Mouse (Mus musculus) liver, embryonic 11.5 days (tissue): ENCODE data around the gene Ccer1. TPM values are rescaled to one million over a fixed set of nuclear protein-coding genes. Genes with fewer than 3 reads are reported as not detected.
"Not testable (repeated sequence)": the region's sequence is repeated elsewhere in the genome, so short reads cannot be mapped to it uniquely, and the experiment has no call there.

Source experiments
- ATAC-seq: fragments of 200-750 bp; cut with Nextera tagmentation; replicated peaks from 2 replicates; pipeline ENCODE4 v1.8.0; 2017; ENCODE audit warnings: moderate number of reproducible peaks, mild to moderate bottlenecking, moderate TSS enrichment, moderate library complexity; ENCODE audit not compliant: low FRiP score
- DNase-seq: peaks from one replicate; pipeline ENCODE4 v3.0.0-alpha.2; 2017; ENCODE audit warnings: low spot score
- H3K27ac ChIP-seq: fragments of 300-500 bp; sonication (generic); 2 replicates; pipeline ENCODE4 v1.5.1; 2014; ENCODE audit warnings: mild to moderate bottlenecking, low read depth, low read length, control low read depth
- H3K27me3 ChIP-seq: fragments of 300-500 bp; sonication (generic); replicated peaks from 2 replicates; pipeline ENCODE4 v1.6.1; 2014; ENCODE audit warnings: low read length, mixed read lengths; ENCODE audit not compliant: control insufficient read depth, insufficient read depth
- H3K36me3 ChIP-seq: fragments of 300-500 bp; sonication (generic); 2 replicates; pipeline ENCODE4 v1.6.1; 2014; ENCODE audit warnings: mild to moderate bottlenecking, low read length, moderate library complexity, mixed read lengths; ENCODE audit not compliant: control insufficient read depth, insufficient read depth
- H3K4me1 ChIP-seq: fragments of 300-500 bp; sonication (generic); replicated peaks from 2 replicates; pipeline ENCODE4 v1.6.1; 2014; ENCODE audit warnings: low read length, mixed read lengths; ENCODE audit not compliant: control insufficient read depth, insufficient read depth
- H3K4me2 ChIP-seq: fragments of 300-500 bp; sonication (generic); 2 replicates; pipeline ENCODE4 v1.6.1; 2014; ENCODE audit warnings: mild to moderate bottlenecking, control low read depth, moderate library complexity
- H3K4me3 ChIP-seq: fragments of 300-500 bp; sonication (generic); 2 replicates; pipeline ENCODE4 v1.5.1; 2014; ENCODE audit warnings: low read depth, low read length, control low read depth
- H3K9ac ChIP-seq: fragments of 300-500 bp; sonication (generic); 2 replicates; pipeline ENCODE4 v1.6.1; 2014; ENCODE audit warnings: low read depth, low read length, control low read depth
- H3K9me3 ChIP-seq: fragments of 300-500 bp; sonication (generic); 2 replicates; pipeline ENCODE4 v1.6.1; 2016; ENCODE audit warnings: low read length, inconsistent platforms, mixed read lengths; ENCODE audit not compliant: control insufficient read depth
- WGBS: fragments of 180-500 bp; shearing (Covaris S2); extraction: QIAGEN DNeasy Blood & Tissue Kit; methylation state at CpG from one replicate; pipeline ENCODE4 v1.1.7; 2014; 5-methylcytosine and 5-hydroxymethylcytosine counted together
- polyA plus RNA-seq: library from polyadenylated mRNA; unstranded; fragments of >200 nt; fragmentation: Nextera tagmentation; extraction: Ambion mirVana; gene quantifications from 2 replicates; pipeline ENCODE4 v1.2.1, GENCODE M21; 2014

Gene Ccer1
- polyA plus RNA-seq, 1 experiment from 2014 or later: not detected

GRCm38 (mm10) chr10:97720625-97721024, 27.8 kb downstream of the Ccer1 start:
- Histone ChIP-seq H3K27ac (no peak overlapping the region), H3K27me3 (no peaks in the 10 kb centered on the region), H3K4me3 (no peak overlapping the region), H3K36me3 (no peaks in the 10 kb centered on the region), H3K9ac (no peak overlapping the region), H3K9me3 (no peaks in the 10 kb centered on the region), H3K4me1 (no peaks in the 10 kb centered on the region), H3K4me2 (no peak overlapping the region)
- WGBS: 81% methylated on average over 1 of the region's 1 CpGs
- ATAC-seq (no peak), DNase-seq (no peak)

- no peaks in the 10 kb centered on the region for H3K9me3 ChIP-seq
- no peak overlapping the region for H3K4me3 ChIP-seq
- no peak overlapping the region for H3K27ac ChIP-seq
- no peaks in the 10 kb centered on the region for H3K27me3 ChIP-seq
- no peak for ATAC-seq
- H3K36me3 ChIP-seq: no peaks in the 10 kb centered on the region
- no peak for DNase-seq
- H3K9ac ChIP-seq: no peak overlapping the region
- no peak overlapping the region for H3K4me2 ChIP-seq
- no peaks in the 10 kb centered on the region for H3K4me1 ChIP-seq
- WGBS: 86% methylated on average over 9 of the region's 9 CpGs
Observed at GRCm38 (mm10) chr10:97722709-97723108, 29.9 kb downstream of the Ccer1 start.

GRCm38 (mm10) chr10:97725929-97726328, 33.1 kb downstream of the Ccer1 start:
- Histone ChIP-seq H3K27me3 (no peaks in the 10 kb centered on the region), H3K9ac (no peak overlapping the region), H3K4me3 (no peak overlapping the region), H3K36me3 (no peaks in the 10 kb centered on the region), H3K4me2 (no peak overlapping the region), H3K4me1 (no peaks in the 10 kb centered on the region), H3K27ac (no peak overlapping the region), H3K9me3 (no peaks in the 10 kb centered on the region)
- DNase-seq (no peak), ATAC-seq (no peak)
- WGBS: 45% methylated on average over 1 of the region's 1 CpGs

GRCm38 (mm10) chr10:97726655-97727054, 33.8 kb downstream of the Ccer1 start, which contains the start of gene C030005K15Rik:
Gene C030005K15Rik (minus strand): TSS chr10:97726755.
- not testable (repeated sequence) for H3K9me3 ChIP-seq, H3K4me2 ChIP-seq, H3K9ac ChIP-seq, DNase-seq, H3K4me1 ChIP-seq, H3K27me3 ChIP-seq, ATAC-seq, H3K27ac ChIP-seq, H3K36me3 ChIP-seq, H3K4me3 ChIP-seq

Other genes with a start within 250 kb of the Ccer1 start
- 36.0 and 39.5 TPM in 2 replicates for gene Dcn, start 213.4 kb upstream of the Ccer1 start, polyA plus RNA-seq
- 62.1 and 70.1 TPM in 2 replicates for gene Lum, start 127.9 kb upstream of the Ccer1 start, polyA plus RNA-seq
- 0.08 and 0.23 TPM in 2 replicates for gene Kera, start 86.2 kb upstream of the Ccer1 start, polyA plus RNA-seq
- gene Epyc, start 49.0 kb upstream of the Ccer1 start, polyA plus RNA-seq: 0.48 and 0.63 TPM in 2 replicates
- gene C030005K15Rik, start 33.7 kb downstream of the Ccer1 start, polyA plus RNA-seq: not detected in 2 replicates